Mouse (Mus musculus): ENCODE results near the gene Samd15. TPM values are rescaled to one million over a fixed set of nuclear protein-coding genes. Genes with fewer than 3 reads are reported as not detected.

Samd15 gene
- total RNA-seq (2012; rRNA removed): 0.20 and 0.62 TPM in 2 replicates
- polyA plus RNA-seq (2012; ENCODE audit: insufficient read depth in 1 of 2, insufficient read length in 2 of 2, low read depth in 1 of 2, low replicate concordance in 2 of 2, missing spikeins in 1 of 2): 10 to 100 TPM in 1 of 2 experiments, not detected in 1; 24.0 TPM

- Histone ChIP-seq H3K27ac (ENCODE audit: control insufficient read depth, low read depth, low read length) (peak within 1 kb of the TSS; percentile 32), H3K27me3 (ENCODE audit: control insufficient read depth in 1 of 2, insufficient read depth in 2 of 2, low read length in 2 of 2) (no peaks in the 10 kb centered on the region), H3K79me2 (ENCODE audit: control insufficient read depth, insufficient read depth, low read length, poor library complexity) (peaks cover 15% of the 10 kb centered on the region), H3K4me1 (ENCODE audit: control insufficient read depth in 1 of 2, insufficient read depth in 2 of 2, low read length in 2 of 2) (peaks cover 7 to 11% of the 10 kb centered on the region in 2 experiments), H3K9ac (ENCODE audit: control insufficient read depth, low read depth, low read length, poor library complexity, severe bottlenecking) (peak within 1 kb of the TSS; percentile 94), H3K9me3 (replicated peaks; ENCODE audit: insufficient read depth, low read length) (no peaks in the 10 kb centered on the region), H3K4me3 (ENCODE audit: control insufficient read depth in 1 of 2, insufficient read depth in 1 of 2, low read depth in 2 of 2, low read length in 2 of 2) (peak within 1 kb of the TSS; percentile 73 to 94), H3K36me3 (ENCODE audit: control insufficient read depth in 1 of 2, insufficient read depth in 2 of 2, low read length in 2 of 2) (peaks cover 0 to 19% of the 10 kb centered on the region in 2 experiments; a peak in 2 of 4 replicates)
- peak; percentile 77 for DNase-seq (ENCODE audit: low read depth, low spot score)
- TF ChIP-seq UBTF (IDR thresholded peaks at IDR 0.05; ENCODE audit: borderline replicate concordance, insufficient read depth, low read depth, low read length) (no peak), GATA1 (IDR thresholded peaks at IDR 0.05; ENCODE audit: low read depth, low read length) (no peak), MXI1 (IDR thresholded peaks at IDR 0.05; ENCODE audit: low read depth, low read length) (peak; percentile 22; the same call in 1 of the 2 replicates), ZC3H11A (IDR thresholded peaks at IDR 0.05; ENCODE audit: low read depth, low read length) (no peak), CHD1 (IDR thresholded peaks at IDR 0.05; ENCODE audit: low read depth, low read length) (no peak), MAX (IDR thresholded peaks at IDR 0.05; ENCODE audit: low read length) (no peak), NELFE (IDR thresholded peaks at IDR 0.05; ENCODE audit: low read depth, low read length) (no peak), RAD21 (IDR thresholded peaks at IDR 0.05; ENCODE audit: low read depth, low read length) (no peak), MAFK (IDR thresholded peaks at IDR 0.05; ENCODE audit: borderline replicate concordance, low read depth, low read length) (no peak), MAZ (IDR thresholded peaks at IDR 0.05; ENCODE audit: low read depth, low read length) (no peak), ZNF384 (IDR thresholded peaks at IDR 0.05; ENCODE audit: low read depth, low read length) (no peak), CHD2 (IDR thresholded peaks at IDR 0.05; ENCODE audit: low read length) (no peak), ZKSCAN1 (IDR thresholded peaks at IDR 0.05; ENCODE audit: low read depth, low read length) (peak; percentile 92), SIN3A (IDR thresholded peaks at IDR 0.05; ENCODE audit: low read length) (0 out of 2 replicates have a peak, but pooled peaks have one; percentile 20), KAT2A (conservative IDR thresholded peaks at IDR 0.05; ENCODE audit: low read depth, low read length) (no peak), ELF1 (IDR thresholded peaks at IDR 0.05; ENCODE audit: low read depth, low read length) (no peak), POLR2AphosphoS5 (IDR thresholded peaks at IDR 0.05; ENCODE audit: borderline replicate concordance, low read depth, low read length) (no peak), ETS1 (IDR thresholded peaks at IDR 0.05; ENCODE audit: low read depth, low read length) (no peak), TBP (IDR thresholded peaks at IDR 0.05; ENCODE audit: low read depth, low read length) (no peak), NRF1 (IDR thresholded peaks at IDR 0.05; ENCODE audit: insufficient read depth, low read depth, low read length, poor library complexity, severe bottlenecking) (no peak), TAL1 (IDR thresholded peaks at IDR 0.05; ENCODE audit: low read length) (no peak), HCFC1 (IDR thresholded peaks at IDR 0.05; ENCODE audit: low read depth, low read length) (peak; percentile 51; the same call in 1 of the 2 replicates), GABPA (IDR thresholded peaks at IDR 0.05; ENCODE audit: low read depth, low read length) (no peak), JUND (IDR thresholded peaks at IDR 0.05; ENCODE audit: low read depth, low read length) (no peak), BHLHE40 (IDR thresholded peaks at IDR 0.05; ENCODE audit: borderline replicate concordance, low read depth, low read length) (no peak), MEF2A (IDR thresholded peaks at IDR 0.05; ENCODE audit: extremely low read depth, insufficient replicate concordance, low read depth, low read length, poor library complexity, severe bottlenecking) (no peak), POLR2AphosphoS2 (IDR thresholded peaks at IDR 0.05; ENCODE audit: low read length) (no peak), USF2 (IDR thresholded peaks at IDR 0.05; ENCODE audit: borderline replicate concordance in 1 of 2, insufficient read depth in 1 of 2, low read depth in 1 of 2, low read length in 2 of 2) (no peak), MYB (IDR thresholded peaks at IDR 0.05; ENCODE audit: low read depth, low read length) (no peak), POLR2A (IDR thresholded peaks at IDR 0.05; ENCODE audit: control insufficient read depth in 1 of 2, insufficient read depth in 1 of 2, low read depth in 1 of 2, low read length in 2 of 2, poor library complexity in 1 of 2) (no peak), USF1 (IDR thresholded peaks at IDR 0.05; ENCODE audit: low read depth, low read length) (no peak), EP300 (IDR thresholded peaks at IDR 0.05; ENCODE audit: low read depth in 1 of 2, low read length in 2 of 2) (no peak), CTCF (IDR thresholded peaks at IDR 0.05 in 2 of 3, conservative IDR thresholded peaks at IDR 0.05 in 1 of 3; ENCODE audit: control insufficient read depth in 1 of 3, insufficient read depth in 1 of 3, low read depth in 2 of 3, low read length in 3 of 3, poor library complexity in 1 of 3, severe bottlenecking in 1 of 3) (no peak), ZMIZ1 (IDR thresholded peaks at IDR 0.05; ENCODE audit: low read depth, low read length) (no peak), SMC3 (IDR thresholded peaks at IDR 0.05; ENCODE audit: low read depth, low read length) (no peak), RCOR1 (IDR thresholded peaks at IDR 0.05; ENCODE audit: low read depth, low read length) (no peak)
Measured at GRCm38 (mm10) chr12:87199206-87199972, at the start of gene Samd15. Samd15 (plus strand) TSS chr12:87199723.

Measured in MEL (cell line).